Mouse (Mus musculus): ENCODE measurements around the gene Prss38.

Prss38 gene

GRCm38 (mm10) chr11:59324777-59325176 lies 50.7 kb downstream of the Prss38 start:
- no peak for DNase-seq (ENCODE audit: low spot score in 2 of 2)

GRCm38 (mm10) chr11:59322988-59323387 lies 52.5 kb downstream of the Prss38 start:
- DNase-seq (ENCODE audit: low spot score in 2 of 2), result no peak
